Mouse (Mus musculus): ENCODE results near the gene Smtnl2.

The Smtnl2 gene

DNA sequence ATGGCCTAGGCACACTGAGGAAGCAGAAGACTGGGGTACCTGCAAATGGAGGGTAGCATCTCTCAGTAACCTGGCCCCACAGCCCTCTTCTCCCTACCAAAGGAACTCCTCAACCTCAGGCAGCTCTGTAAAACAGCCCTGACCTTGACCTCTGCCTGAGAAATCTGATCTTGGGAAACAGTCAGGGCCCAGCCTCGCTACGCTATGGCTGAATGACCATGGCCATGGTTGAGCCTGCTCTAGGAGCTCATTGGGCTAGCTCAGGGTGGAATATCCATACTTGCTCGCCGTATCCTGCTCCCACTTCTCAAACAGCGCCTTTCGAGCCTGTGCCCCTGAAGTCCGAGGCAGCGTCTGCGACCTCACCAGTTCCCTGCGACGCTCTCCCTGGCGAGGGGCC lies 10.4 kb downstream of the Smtnl2 start:
- DNase-seq: peak; percentile 49 to 72

DNA sequence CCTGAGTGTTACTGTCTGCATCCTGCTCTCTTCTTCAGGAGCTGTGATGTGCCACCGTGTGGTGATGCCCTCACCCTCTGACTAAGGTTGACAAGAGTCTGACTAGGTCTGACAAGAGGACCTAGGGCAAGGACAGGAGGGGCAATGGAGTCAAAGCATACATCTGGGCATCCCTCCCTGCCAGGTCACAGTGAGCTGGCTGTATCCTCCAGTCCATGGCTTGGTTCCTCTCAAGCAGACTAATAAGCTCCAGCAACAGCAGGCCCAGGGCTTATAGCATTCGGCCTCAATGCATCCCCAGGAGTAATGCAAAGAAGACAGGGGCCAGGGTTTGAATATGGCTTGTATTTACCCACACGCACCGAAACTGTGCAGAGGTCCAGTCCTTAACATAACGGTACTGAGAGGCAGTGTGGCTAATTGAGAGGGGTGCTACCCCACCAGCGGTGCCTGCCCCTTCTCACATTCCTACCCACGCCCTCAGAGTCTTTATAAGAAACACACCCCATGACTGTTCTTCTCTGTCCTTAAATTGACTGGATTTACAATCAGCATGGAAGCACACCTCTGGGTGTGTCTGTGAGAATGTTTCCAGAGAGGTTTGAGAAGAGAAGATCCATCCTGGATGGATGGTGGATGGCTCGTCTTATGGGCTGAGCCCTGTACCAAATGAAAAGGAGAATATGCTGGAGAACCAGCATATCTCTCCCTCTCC lies 13.5 kb downstream of the Smtnl2 start:
- no peak for DNase-seq

DNA sequence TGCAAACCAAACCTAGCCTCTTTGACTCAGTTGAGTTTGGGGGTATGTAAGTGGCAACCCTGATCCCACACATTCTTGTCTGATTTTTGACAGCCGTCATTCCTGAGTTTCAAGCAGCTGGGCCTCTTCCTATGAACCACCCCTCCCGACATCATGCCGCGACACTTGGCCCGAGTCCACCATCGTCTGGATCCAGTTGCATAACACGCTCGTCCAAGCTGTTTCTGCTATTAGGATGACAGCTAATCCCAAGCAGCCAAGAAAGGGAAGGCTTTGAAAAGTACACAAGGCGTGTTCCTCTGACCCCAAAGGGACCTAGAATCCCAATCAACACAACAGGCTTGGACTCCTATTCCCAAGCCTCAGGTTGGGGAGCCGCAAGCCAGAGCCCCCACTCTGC lies 14.4 kb downstream of the Smtnl2 start:
- DNase-seq: peak; percentile 85 to 87

DNA sequence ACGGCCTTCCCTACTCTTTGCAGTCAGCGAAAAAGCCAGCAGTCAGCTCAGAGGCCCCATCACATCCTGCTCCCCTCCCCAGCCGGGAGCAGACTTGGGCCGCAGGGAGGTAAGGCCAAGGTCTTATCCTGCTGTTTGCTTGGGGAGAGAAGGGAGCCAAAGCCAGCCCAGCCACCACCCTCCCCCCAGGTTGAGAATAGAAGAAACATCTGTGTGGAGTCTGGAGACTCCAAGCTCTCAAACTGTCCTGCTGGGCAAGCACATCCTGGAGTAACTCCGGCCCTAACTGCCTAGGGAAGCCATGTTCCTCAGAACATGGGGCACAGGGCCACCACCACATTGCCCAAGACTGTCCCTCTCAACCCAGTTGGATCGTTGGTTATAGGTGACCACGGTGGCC lies 14.9 kb downstream of the Smtnl2 start:
- DNase-seq: peak; percentile 40 to 57

DNA sequence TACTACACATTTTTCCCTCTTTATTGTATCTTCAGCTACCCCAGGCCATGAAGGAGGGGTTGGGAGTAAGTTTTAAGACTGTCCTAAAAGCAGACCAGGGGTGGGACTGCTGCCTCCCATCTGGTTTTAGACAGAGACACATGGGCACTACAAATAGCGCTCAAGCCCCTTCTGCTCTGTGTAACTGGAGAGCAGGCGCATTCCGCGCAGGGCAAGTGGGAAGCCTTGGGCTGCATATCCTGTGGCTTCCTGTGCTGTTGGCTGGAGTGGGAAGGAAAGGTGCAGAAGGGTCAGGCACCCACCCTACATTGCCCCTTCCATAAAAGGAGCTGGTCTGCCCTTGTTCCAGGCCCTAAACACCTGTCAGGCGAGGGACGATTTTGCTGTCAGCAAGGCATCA lies 15.9 kb downstream of the Smtnl2 start:
- DNase-seq: no peak

DNA sequence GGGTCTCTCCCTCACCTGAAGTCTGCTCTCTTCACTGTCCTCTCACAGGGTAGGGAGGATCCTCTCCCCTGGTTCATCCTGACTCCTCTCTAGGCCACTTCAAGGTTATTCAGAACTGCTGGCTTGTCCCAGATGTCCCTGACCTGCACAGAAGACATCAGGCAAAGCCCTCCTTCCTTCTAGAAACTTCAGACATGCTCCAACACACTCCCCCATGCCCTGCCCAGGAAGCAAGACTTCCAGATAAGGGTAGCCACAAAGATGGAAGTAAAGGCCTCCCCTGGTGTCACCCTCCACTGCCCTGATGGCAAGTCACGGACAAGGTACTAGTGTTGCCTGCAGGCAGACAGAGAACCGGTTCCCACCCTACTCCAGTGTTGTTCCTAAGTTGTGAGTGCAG lies 16.8 kb downstream of the Smtnl2 start:
- no peak for DNase-seq

DNA sequence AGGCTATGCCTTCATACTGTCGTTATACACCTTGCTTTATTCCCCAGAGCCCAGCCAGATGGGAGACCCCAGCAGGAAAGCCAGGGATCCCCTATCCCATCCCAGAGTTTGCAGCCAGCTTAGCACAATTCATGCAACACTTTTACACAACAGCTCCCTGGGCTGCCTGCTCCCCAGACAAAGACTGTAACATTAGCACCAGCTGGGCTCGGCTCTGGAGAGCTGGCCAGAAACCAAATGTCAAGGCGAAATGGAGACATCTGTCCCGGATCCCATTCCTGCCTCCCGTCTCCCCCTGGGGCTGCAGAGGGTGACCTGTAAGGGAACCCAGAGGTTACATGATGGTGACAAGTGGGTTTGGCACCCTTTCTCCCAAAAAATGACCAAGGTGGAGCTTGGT lies 17.8 kb downstream of the Smtnl2 start:
- DNase-seq: peak; percentile 63 to 73

DNA sequence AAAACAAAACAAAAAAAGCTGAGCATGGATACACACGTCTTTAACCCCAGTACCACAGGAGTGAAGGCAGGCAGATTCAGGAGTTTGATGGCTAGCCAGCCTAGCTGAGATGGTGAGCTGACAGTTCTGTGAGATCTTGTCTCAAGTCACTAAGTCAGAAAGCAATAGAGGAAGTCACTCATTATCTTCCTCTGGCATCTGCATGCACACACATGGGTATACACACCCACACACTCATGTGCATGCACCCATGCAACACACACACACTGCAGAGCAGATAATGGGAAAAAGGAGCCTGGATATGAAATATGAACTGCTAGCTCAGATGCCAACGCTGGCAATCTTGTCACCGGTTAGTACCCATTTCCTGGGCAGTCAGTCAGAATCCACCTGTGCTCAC lies 18.3 kb downstream of the Smtnl2 start:
- no peak for DNase-seq

DNA sequence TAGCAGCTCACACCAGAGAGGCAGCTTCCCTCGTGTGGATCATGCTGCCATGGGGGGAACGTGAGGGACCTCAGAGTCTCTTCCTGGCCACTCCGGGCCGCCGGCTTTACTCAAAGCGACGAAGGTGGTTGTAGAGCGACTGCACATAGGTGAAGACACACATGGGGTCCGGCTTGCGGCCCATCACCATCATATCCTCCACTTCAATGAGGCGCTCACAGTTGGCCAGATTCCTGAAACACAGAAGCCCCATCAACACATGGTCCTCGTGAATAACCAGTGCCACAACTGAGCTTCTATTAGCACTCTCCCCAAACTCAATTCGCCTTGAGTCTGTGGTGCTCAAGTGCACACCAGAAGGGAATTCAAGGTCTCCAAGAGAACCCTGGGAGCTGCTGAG lies 20.3 kb downstream of the Smtnl2 start:
- no peak for DNase-seq

DNA sequence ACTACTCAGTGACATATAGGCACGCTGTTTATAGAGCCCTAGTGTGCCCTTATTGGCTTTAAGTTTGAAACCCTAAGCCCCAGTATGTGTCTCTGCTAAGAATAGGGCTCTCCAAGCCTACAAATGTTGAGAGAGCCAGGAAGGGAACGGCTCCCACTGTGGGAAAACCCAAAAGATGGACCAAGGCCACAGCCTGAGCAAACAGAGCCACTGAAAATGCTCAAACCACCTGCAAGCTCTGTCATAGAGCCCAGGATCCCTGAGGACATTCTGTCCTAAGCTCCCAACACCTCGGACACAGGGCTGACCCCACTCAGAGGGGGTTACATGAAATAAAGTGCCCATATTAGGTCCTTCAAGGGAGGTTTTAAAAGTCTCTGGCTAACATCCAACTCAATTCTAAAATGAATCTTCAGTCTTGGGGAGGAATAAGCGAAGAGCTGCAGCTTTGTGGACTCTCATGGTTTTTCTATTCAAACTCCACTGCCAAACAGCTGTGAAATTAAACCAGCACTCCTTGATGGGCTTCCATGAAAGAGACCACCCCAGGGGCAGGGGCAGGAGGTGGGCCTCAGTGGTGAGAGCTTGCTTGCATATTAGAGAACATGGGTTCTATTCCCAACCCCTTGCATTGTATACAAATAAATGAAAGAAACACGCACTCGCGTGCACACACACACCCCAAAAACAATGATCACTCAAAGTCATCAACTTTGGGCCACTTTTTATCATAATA lies 21.9 kb downstream of the Smtnl2 start:
- no peak for DNase-seq

DNA sequence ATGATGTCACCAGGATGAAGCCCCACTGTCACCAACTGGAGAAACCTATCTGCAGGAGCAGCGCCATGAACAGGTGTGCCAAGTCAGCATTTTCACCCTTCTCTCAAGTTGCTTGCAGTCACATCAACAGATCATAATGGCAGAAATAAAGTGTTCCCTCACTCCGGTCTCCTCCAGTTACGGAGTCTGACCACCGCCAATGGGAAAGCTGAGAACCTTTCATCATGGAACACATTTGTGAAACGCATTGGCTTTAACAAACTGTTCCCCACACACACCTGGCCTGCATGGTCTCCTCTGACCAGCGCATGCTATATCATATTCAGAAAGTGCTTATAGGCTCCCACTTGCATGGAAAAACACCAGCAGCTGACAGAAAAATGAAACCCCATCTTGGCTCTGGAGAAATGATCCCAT lies 23.4 kb downstream of the Smtnl2 start:
- no peak for DNase-seq

DNA sequence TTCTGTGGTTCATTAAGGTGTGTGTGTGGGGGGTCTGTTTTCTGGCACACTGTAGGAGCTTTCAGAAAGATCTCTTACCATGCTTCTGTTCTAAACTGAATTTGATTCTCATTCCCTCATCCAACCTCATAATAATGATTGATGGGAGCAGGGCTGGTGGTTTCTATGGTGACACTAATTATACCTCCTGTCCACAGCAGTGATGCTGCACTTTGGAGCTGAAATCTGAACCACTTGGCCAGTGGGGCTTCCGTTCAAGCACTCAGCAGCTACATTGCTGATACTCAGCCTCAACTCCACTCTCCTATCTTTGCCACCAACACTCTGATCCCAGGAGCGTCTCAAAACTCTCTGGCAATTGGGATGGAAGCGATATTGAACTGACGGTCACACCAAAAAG lies 32.2 kb downstream of the Smtnl2 start:
- no peak for DNase-seq

DNA sequence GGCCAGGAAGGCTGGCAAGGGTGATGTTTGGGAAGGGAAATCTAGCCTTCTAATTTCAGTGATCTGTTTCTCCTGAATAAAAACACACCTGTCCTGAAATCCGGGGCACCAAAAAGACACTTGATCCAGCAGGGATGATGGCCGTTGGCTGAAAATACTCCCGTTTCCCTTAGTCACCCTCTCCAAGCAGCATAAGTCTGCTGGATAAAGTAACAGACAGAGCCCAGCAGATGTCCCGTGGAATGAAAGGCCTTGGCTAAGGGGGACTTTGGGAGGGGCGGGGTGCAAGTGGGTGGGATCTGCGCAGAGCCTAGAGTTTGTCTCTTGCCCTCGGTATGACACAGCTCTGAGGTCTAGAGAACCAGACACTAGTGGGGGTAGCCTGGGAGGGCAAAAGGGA lies 33.3 kb downstream of the Smtnl2 start:
- no peak for DNase-seq

DNA sequence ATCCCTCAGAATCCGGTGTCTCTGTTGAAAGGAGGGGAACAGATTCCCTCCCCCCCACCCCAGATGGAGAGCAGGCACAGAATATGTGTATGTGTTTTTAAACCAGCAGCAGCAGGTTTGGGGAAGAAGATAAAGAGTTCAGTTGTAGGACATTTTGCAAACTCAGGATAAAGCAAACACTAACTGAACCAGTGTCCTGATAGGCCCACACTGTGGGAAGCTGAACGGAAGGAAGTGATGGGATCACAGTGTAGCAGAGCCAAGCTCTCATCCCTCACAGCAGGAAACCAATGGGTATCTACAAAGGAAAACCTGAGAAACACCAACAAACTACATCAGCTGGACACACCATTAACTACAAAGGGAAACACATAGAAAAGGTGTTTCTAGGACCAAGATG lies 35.0 kb downstream of the Smtnl2 start:
- no peak for DNase-seq

DNA sequence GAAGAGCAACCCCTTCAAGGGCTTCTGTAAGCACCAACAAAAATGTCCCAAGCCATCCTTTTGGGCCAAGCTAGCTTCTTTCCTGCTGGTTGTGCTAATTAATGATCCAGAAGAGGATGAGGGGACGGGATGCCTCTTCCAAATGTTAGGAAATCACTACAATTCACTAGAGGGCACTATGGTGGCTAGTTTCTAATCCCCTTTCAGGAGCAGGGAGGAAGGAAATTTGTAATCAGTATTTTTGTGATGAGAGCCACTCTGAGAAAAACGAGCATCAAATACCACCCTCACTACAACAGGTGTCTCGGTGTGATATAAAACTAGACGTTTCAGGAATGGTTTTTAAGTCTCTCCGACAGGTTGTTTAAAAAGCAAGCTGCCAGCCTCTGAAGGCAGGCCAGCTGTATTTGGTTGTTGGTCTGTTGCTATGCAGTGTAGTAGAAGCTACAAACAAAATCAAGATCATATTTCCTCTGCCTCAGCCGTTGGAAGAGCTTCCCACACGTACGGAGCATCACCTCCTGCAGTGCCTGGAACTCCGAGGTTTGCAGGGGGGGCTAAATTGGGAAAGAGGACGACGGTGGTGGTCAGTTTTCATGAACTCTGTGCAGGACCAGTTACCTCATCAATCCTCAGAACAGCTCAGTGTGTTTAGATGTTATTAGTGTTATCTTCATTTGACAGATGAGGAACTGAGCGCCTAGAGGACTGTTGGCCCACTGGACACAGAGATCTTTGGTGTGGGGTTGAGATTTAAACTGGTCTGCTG lies 41.4 kb downstream of the Smtnl2 start:
- no peak for DNase-seq

DNA sequence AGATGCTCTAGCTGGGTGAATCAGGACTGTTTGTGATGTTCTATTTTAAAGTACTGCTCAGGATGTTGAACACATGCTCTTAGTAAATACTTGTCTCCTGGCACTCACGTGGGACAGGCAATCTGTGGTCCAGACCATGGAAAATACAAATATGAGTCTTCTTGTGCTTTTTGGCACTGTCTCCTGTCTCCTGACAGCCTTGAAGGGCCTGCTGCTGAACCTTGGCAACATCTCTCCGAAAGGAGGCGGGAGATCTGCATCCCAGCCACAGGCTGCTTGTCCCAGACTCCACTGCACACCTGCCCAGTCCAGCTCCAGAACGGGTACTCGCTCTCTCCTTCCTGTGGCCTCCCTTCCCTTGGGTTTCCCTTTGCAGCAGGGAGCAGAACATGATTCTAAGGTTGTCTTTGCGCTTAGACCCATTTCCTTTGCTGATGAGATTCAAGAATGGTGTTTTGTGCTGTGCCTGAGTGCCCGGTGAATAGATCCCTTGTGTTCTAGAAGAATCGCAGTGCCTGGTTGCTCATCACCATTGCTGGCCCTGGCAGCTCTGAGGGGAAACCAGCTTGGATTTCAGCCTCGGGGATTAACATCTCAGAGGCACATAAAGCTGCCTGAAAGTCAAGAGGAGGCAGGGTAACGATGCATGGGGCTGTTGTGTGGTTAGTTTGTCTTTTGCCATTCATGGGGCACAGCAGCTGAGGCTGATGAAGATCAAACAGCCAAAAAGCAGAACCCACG lies 43.4 kb downstream of the Smtnl2 start:
- DNase-seq: no peak

DNA sequence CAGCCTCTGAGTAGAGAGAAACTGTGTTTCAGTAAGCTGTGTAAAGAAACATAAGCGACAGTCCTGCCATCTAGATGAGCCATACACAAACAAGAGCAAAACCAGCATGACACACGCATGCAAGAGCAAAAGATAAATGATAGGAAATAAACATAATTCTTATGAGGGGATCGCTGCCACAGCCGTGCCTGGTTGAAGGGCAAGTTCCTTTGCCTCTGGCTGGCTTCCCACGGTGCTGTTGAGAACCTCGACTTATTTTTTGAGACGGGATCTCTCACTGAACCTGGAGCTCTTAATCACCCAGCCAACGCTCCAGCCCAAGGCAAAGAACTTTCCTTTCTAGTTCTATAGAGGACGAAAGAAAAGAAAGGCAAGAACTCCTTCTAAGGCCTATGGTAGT lies 45.4 kb downstream of the Smtnl2 start:
- DNase-seq: no peak

DNA sequence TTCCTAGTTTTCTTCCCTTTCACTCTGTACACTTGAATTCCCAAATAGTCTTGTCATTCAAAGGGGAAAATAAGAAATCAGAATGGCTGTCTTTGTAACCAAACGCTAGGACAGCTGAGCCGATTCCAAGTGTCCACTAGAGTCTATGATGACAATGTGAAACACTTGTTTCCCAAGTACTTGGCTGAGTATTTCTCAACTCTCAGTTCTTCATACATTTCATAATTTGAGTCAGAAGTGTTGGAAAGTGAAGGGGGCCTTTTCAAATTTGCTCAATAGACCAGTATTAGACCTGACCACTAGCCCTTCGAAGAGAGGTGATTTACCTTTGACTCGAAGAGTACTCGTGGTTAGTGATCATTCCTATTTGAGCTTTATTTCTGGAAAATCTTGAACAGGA lies 47.0 kb downstream of the Smtnl2 start:
- DNase-seq: no peak

DNA sequence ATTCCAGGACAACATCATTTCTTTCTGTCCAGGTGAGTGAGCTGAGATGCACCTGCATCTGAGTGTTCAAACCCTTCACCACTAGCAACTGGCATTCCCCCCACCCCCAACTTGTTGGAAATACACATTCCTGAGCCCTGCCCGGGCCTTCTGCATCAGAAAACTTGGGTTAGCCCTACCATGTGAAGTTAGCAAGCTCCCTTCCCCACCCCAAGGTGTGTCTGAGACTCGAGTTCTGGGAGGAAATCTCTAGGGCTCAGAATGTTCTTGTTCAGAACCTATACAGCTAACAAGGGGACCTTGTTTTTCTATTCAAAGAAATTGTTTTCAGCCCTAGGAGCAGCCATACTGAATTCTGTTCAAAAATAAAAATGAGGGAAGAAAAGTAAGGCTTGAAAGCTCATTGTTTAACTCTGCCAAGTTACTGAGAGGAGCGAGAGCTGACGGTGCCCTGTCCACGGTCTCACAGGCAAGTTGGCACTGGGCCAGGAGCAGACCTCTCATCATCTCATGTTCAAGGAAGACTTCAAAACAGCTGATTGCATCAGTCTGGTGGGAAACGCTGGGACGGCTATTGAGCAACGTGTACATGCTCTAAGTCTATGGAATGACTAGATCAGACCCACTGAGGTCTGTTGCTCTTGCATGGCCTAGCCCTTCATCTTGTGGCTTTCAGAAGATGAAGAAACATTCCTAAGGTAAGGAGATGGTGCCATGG lies 47.8 kb downstream of the Smtnl2 start:
- peak in 1 of 2 experiments; percentile 35 for DNase-seq

DNA sequence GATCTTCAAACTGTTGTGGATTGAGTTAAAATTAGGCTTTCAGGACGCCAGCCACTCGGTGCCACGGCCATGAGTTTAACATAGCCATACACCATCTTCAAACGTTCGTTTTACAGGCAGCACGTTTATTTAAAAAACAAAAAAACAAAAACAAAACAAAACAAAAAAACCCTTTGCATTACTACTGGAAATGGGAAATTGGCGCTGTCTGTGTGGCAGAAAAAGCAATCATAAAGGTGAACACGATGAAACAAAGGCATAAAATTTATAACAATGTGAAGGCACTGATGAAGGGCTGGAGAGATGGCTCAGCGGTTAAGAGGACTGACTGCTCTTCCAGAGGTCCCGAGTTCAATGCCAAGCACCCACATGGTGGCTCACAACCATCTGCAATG lies 49.2 kb downstream of the Smtnl2 start, which contains the start of gene Tekt1:
Tekt1 (minus strand) TSS at position 96 of the 395 bp plus-strand sequence.
- DNase-seq: no peak

DNA sequence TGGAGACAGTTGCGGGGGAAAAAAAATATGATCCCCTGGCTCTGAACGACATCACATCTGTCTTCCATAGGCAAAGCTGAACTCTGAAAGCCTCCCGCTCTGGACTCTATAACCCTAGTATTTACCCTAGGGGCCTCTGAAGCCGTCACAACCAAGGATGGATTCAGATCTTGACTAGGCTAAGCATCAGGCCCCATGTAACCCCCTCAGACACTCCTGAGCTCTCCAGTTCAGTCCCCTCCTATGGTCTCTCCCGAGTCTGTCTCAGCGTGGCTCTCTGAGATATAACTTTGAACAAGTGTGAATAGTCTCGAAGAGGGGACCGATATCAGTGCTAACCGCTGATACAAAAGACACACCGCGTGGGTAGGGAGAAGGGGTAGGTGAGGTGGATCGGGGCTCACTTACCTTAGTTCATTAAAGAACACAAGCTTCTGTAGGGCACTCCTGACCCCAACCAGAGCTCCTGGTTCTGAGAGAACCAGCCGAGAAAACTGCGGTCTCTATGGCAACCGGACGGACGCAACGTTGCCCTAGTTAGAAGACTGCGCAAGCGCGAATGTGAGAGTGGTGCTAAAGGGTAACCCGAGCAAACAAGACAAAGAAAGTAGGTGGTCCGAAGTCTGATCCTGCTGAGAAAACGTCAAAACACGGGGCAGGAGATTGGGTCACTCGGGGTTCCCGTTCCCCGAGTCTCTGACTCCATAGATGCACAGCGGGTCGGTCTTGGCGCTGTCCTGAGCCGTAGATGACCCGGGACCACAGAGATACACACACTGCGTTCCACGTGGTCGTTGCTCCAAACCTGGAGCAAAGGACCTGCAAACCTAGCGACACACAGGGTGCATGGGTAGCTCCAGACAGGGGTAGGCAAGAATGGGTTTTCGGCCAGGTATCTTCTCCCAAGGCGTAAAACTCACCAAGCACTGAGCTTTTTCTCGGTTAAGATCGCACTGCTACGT lies 49.8 kb downstream of the Smtnl2 start:
- peak; percentile 83 to 89 for DNase-seq

Measured in kidney, postnatal 4 days (tissue).